Mouse (Mus musculus): ENCODE results near the gene Gm11214.

Gm11214 gene

GRCm38 (mm10) chr4:63696921-63697320 is 33.7 kb upstream of the Gm11214 start:
- Histone ChIP-seq H3K4me1 (replicated peaks; ENCODE audit: low read depth, low read length) (no peaks in the 10 kb centered on the region), H3K27me3 (ENCODE audit: insufficient read depth, low read length) (no peaks in the 10 kb centered on the region), H3K4me3 (replicated peaks; ENCODE audit: low read length) (no peak overlapping the region), H3K9me3 (ENCODE audit: low read length) (no peaks in the 10 kb centered on the region; the same call in 1 of the 2 replicates), H3K36me3 (ENCODE audit: insufficient read depth, low read length) (no peaks in the 10 kb centered on the region)
- TF ChIP-seq POU5F1 (IDR thresholded peaks at IDR 0.05; ENCODE audit: borderline replicate concordance, low read length) (no peak), CTCF (conservative IDR thresholded peaks at IDR 0.05; ENCODE audit: low read length) (no peak), NANOG (IDR thresholded peaks at IDR 0.05; ENCODE audit: borderline replicate concordance, low read length) (no peak)

- Histone ChIP-seq H3K4me3 (replicated peaks; ENCODE audit: low read length) (no peak overlapping the region), H3K36me3 (ENCODE audit: insufficient read depth, low read length) (no peaks in the 10 kb centered on the region), H3K4me1 (replicated peaks; ENCODE audit: low read depth, low read length) (no peaks in the 10 kb centered on the region), H3K27me3 (ENCODE audit: insufficient read depth, low read length) (no peaks in the 10 kb centered on the region), H3K9me3 (ENCODE audit: low read length) (no peaks in the 10 kb centered on the region; the same call in 1 of the 2 replicates)
- no peak for TF ChIP-seq POU5F1 (IDR thresholded peaks at IDR 0.05; ENCODE audit: borderline replicate concordance, low read length)
- no peak for TF ChIP-seq CTCF (conservative IDR thresholded peaks at IDR 0.05; ENCODE audit: low read length)
- TF ChIP-seq NANOG (IDR thresholded peaks at IDR 0.05; ENCODE audit: borderline replicate concordance, low read length), result no peak
These were observed 29.2 kb upstream of the Gm11214 start for GRCm38 (mm10) chr4:63692351-63692750.

- H3K36me3 ChIP-seq (ENCODE audit: insufficient read depth, low read length), result no peaks in the 10 kb centered on the region
- no peaks in the 10 kb centered on the region for H3K27me3 ChIP-seq (ENCODE audit: insufficient read depth, low read length)
- no peak overlapping the region for H3K4me3 ChIP-seq (replicated peaks; ENCODE audit: low read length)
- TF ChIP-seq NANOG (IDR thresholded peaks at IDR 0.05; ENCODE audit: borderline replicate concordance, low read length) (no peak), CTCF (conservative IDR thresholded peaks at IDR 0.05; ENCODE audit: low read length) (no peak), POU5F1 (IDR thresholded peaks at IDR 0.05; ENCODE audit: borderline replicate concordance, low read length) (no peak)
- no peaks in the 10 kb centered on the region for H3K9me3 ChIP-seq (ENCODE audit: low read length)
- no peaks in the 10 kb centered on the region for H3K4me1 ChIP-seq (replicated peaks; ENCODE audit: low read depth, low read length)
These were observed 24.2 kb upstream of the Gm11214 start for GRCm38 (mm10) chr4:63687429-63687828.

GRCm38 (mm10) chr4:63686157-63686556 is 23.0 kb upstream of the Gm11214 start:
- H3K36me3 ChIP-seq (ENCODE audit: insufficient read depth, low read length), result no peaks in the 10 kb centered on the region
- no peak for TF ChIP-seq NANOG (IDR thresholded peaks at IDR 0.05; ENCODE audit: borderline replicate concordance, low read length)
- no peak for TF ChIP-seq POU5F1 (IDR thresholded peaks at IDR 0.05; ENCODE audit: borderline replicate concordance, low read length)
- TF ChIP-seq CTCF (conservative IDR thresholded peaks at IDR 0.05; ENCODE audit: low read length), result peak; percentile 20; the same call in 1 of the 2 replicates
- no peaks in the 10 kb centered on the region for H3K9me3 ChIP-seq (ENCODE audit: low read length)
- H3K4me3 ChIP-seq (replicated peaks; ENCODE audit: low read length), result no peak overlapping the region
- no peaks in the 10 kb centered on the region for H3K27me3 ChIP-seq (ENCODE audit: insufficient read depth, low read length)
- no peaks in the 10 kb centered on the region for H3K4me1 ChIP-seq (replicated peaks; ENCODE audit: low read depth, low read length)

GRCm38 (mm10) chr4:63685253-63685525 is 22.0 kb upstream of the Gm11214 start:
- Histone ChIP-seq H3K27me3 (ENCODE audit: insufficient read depth, low read length) (no peaks in the 10 kb centered on the region), H3K4me1 (replicated peaks; ENCODE audit: low read depth, low read length) (no peaks in the 10 kb centered on the region), H3K9me3 (ENCODE audit: low read length) (no peaks in the 10 kb centered on the region), H3K4me3 (replicated peaks; ENCODE audit: low read length) (no peak overlapping the region), H3K36me3 (ENCODE audit: insufficient read depth, low read length) (no peaks in the 10 kb centered on the region)
- TF ChIP-seq NANOG (IDR thresholded peaks at IDR 0.05; ENCODE audit: borderline replicate concordance, low read length) (no peak), POU5F1 (IDR thresholded peaks at IDR 0.05; ENCODE audit: borderline replicate concordance, low read length) (no peak)

GRCm38 (mm10) chr4:63684412-63685252 is 21.5 kb upstream of the Gm11214 start:
- no peaks in the 10 kb centered on the region for H3K4me1 ChIP-seq (replicated peaks; ENCODE audit: low read depth, low read length)
- TF ChIP-seq POU5F1 (IDR thresholded peaks at IDR 0.05; ENCODE audit: borderline replicate concordance, low read length), result no peak
- no peak for TF ChIP-seq NANOG (IDR thresholded peaks at IDR 0.05; ENCODE audit: borderline replicate concordance, low read length)
- TF ChIP-seq CTCF (conservative IDR thresholded peaks at IDR 0.05; ENCODE audit: low read length), result no peak
- no peaks in the 10 kb centered on the region for H3K27me3 ChIP-seq (ENCODE audit: insufficient read depth, low read length)
- H3K36me3 ChIP-seq (ENCODE audit: insufficient read depth, low read length), result no peaks in the 10 kb centered on the region
- H3K4me3 ChIP-seq (replicated peaks; ENCODE audit: low read length), result no peak overlapping the region
- H3K9me3 ChIP-seq (ENCODE audit: low read length), result no peaks in the 10 kb centered on the region

GRCm38 (mm10) chr4:63683716-63684115 is 20.5 kb upstream of the Gm11214 start:
- Histone ChIP-seq H3K36me3 (ENCODE audit: insufficient read depth, low read length) (no peaks in the 10 kb centered on the region), H3K9me3 (ENCODE audit: low read length) (no peaks in the 10 kb centered on the region), H3K27me3 (ENCODE audit: insufficient read depth, low read length) (no peaks in the 10 kb centered on the region), H3K4me1 (replicated peaks; ENCODE audit: low read depth, low read length) (no peaks in the 10 kb centered on the region), H3K4me3 (replicated peaks; ENCODE audit: low read length) (no peak overlapping the region)
- TF ChIP-seq POU5F1 (IDR thresholded peaks at IDR 0.05; ENCODE audit: borderline replicate concordance, low read length), result no peak
- no peak for TF ChIP-seq NANOG (IDR thresholded peaks at IDR 0.05; ENCODE audit: borderline replicate concordance, low read length)
- no peak for TF ChIP-seq CTCF (conservative IDR thresholded peaks at IDR 0.05; ENCODE audit: low read length)

GRCm38 (mm10) chr4:63683056-63683455 is 19.9 kb upstream of the Gm11214 start:
- Histone ChIP-seq H3K36me3 (ENCODE audit: insufficient read depth, low read length) (no peaks in the 10 kb centered on the region), H3K27me3 (ENCODE audit: insufficient read depth, low read length) (no peaks in the 10 kb centered on the region), H3K9me3 (ENCODE audit: low read length) (no peaks in the 10 kb centered on the region), H3K4me3 (replicated peaks; ENCODE audit: low read length) (no peak overlapping the region), H3K4me1 (replicated peaks; ENCODE audit: low read depth, low read length) (no peaks in the 10 kb centered on the region)
- TF ChIP-seq CTCF (conservative IDR thresholded peaks at IDR 0.05; ENCODE audit: low read length) (no peak), NANOG (IDR thresholded peaks at IDR 0.05; ENCODE audit: borderline replicate concordance, low read length) (no peak), POU5F1 (IDR thresholded peaks at IDR 0.05; ENCODE audit: borderline replicate concordance, low read length) (no peak)

GRCm38 (mm10) chr4:63682441-63682840 is 19.3 kb upstream of the Gm11214 start:
- H3K4me1 ChIP-seq (replicated peaks; ENCODE audit: low read depth, low read length), result no peaks in the 10 kb centered on the region
- no peaks in the 10 kb centered on the region for H3K9me3 ChIP-seq (ENCODE audit: low read length)

More at GRCm38 (mm10) chr4:63682441-63682840, 19.3 kb upstream of the Gm11214 start:
- H3K4me3 ChIP-seq (replicated peaks; ENCODE audit: low read length), result no peak overlapping the region
- H3K27me3 ChIP-seq (ENCODE audit: insufficient read depth, low read length), result no peaks in the 10 kb centered on the region
- H3K36me3 ChIP-seq (ENCODE audit: insufficient read depth, low read length), result no peaks in the 10 kb centered on the region
- TF ChIP-seq POU5F1 (IDR thresholded peaks at IDR 0.05; ENCODE audit: borderline replicate concordance, low read length) (no peak), CTCF (conservative IDR thresholded peaks at IDR 0.05; ENCODE audit: low read length) (no peak), NANOG (IDR thresholded peaks at IDR 0.05; ENCODE audit: borderline replicate concordance, low read length) (no peak)
